ENCODE assay signal across 28 mouse cellular contexts in the genomic region with DNA sequence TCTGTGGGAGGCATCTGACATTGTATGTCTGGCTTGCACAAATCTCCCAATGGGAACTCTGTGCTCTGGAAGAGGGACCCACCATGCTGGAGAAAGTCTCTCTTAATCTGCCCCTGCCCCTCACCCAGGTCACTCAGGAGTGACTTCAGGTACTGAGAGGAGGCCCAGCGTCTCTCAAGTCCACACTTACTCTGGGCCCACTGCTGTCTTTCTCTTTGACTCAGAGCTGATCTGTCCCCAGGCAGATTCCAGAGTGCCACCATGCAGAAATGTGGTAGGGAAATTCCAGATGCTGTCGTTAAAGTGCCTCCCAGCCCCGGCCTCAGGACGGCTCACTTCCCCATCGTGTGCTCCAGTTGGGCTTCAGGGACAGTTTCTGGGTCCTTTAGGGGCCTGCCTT. TPM values are rescaled to one million over a fixed set of nuclear protein-coding genes. Genes with fewer than 3 reads are reported as not detected.
DNase-seq lines count a peak whose midpoint lies in the region; ATAC-seq and TF ChIP-seq lines count a peak whose summit lies in the region.
"Had no signal": no experiment of that assay in that cellular context is flagged by ENCODE, and none has a peak within 500 bp of the region (broad histone marks: within the 10 kb centered on the region; RNA-seq: fewer than 3 reads in every experiment).

No protein-coding gene starts in this region.

- H3K9me3 ChIP-seq in midbrain, embryonic 11.5 days (ENCODE audit: control insufficient read depth, low read length) = no peaks in the 10 kb centered on the region
- no peaks in the 10 kb centered on the region for H3K9me3 ChIP-seq in midbrain, embryonic 13.5 days
- H3K9me3 ChIP-seq in limb, embryonic 10.5 days (replicated peaks) = no peaks in the 10 kb centered on the region
- H3K9me3 ChIP-seq in stomach, postnatal 0 days (ENCODE audit: control insufficient read depth, low read length) = no peaks in the 10 kb centered on the region
- no peaks in the 10 kb centered on the region for H3K9me3 ChIP-seq in liver, postnatal 0 days (ENCODE audit: low read length)
- H3K9me3 ChIP-seq: embryonic facial prominence, embryonic 15.5 days; forebrain, embryonic 13.5 days; liver, embryonic 15.5 days; lung, embryonic 15.5 days; midbrain, embryonic 12.5 days had no signal

- CTCF ChIA-PET in Patski (lab: Charles Lee) = interaction anchor here (1.1 kb wide), 2 partner anchors 9 to 38 kb away, joined by 3 to 5 read pairs; no protein-coding TSS in a partner anchor

- H3K9ac ChIP-seq in midbrain, embryonic 11.5 days (ENCODE audit: low read length) = no peak overlapping the region
- no peak overlapping the region for H3K9ac ChIP-seq in midbrain, embryonic 13.5 days (replicated peaks)
- no peak overlapping the region for H3K9ac ChIP-seq in stomach, postnatal 0 days (ENCODE audit: low read length)
- H3K9ac ChIP-seq in liver, postnatal 0 days (replicated peaks) = no peak overlapping the region
- H3K9ac ChIP-seq: embryonic facial prominence, embryonic 15.5 days; forebrain, embryonic 13.5 days; heart, embryonic 12.5 days; hindbrain, embryonic 14.5 days; liver, embryonic 15.5 days; lung, embryonic 15.5 days; midbrain, embryonic 12.5 days had no signal

- no peak overlapping the region for H3K4me3 ChIP-seq in midbrain, embryonic 11.5 days (ENCODE audit: low read depth, low read length)
- no peak overlapping the region for H3K4me3 ChIP-seq in midbrain, embryonic 13.5 days (replicated peaks)
- no peak overlapping the region for H3K4me3 ChIP-seq in limb, embryonic 10.5 days
- H3K4me3 ChIP-seq in stomach, postnatal 0 days (ENCODE audit: low read depth, low read length) = no peak overlapping the region
- no peak overlapping the region for H3K4me3 ChIP-seq in liver, postnatal 0 days (ENCODE audit: low read depth, low read length)
- H3K4me3 ChIP-seq: embryonic facial prominence, embryonic 15.5 days; forebrain, embryonic 13.5 days; heart, embryonic 12.5 days; liver, embryonic 15.5 days; lung, embryonic 15.5 days; midbrain, embryonic 12.5 days had no signal

- H3K4me1 ChIP-seq in midbrain, embryonic 11.5 days (ENCODE audit: control insufficient read depth, insufficient read depth, low read length) = no peaks in the 10 kb centered on the region
- H3K4me1 ChIP-seq in midbrain, embryonic 13.5 days (replicated peaks) = no peaks in the 10 kb centered on the region
- peaks cover 45% of the 10 kb centered on the region for H3K4me1 ChIP-seq in limb, embryonic 10.5 days
- H3K4me1 ChIP-seq in stomach, postnatal 0 days (replicated peaks; ENCODE audit: control insufficient read depth, insufficient read depth) = peaks cover 5% of the 10 kb centered on the region; the same call in 1 of the 2 replicates
- peaks cover 20% of the 10 kb centered on the region for H3K4me1 ChIP-seq in liver, postnatal 0 days (ENCODE audit: insufficient read depth)
- H3K4me1 ChIP-seq: forebrain, embryonic 13.5 days; liver, embryonic 15.5 days; midbrain, embryonic 12.5 days had no signal

- no peak for TF ChIP-seq EP300 in stomach, postnatal 0 days (optimal IDR thresholded peaks at IDR 0.05)
- no peak for TF ChIP-seq EP300 in liver, postnatal 0 days (IDR thresholded peaks at IDR 0.05; ENCODE audit: low read depth)

- H3K27ac ChIP-seq in midbrain, embryonic 11.5 days (ENCODE audit: low read depth, low read length) = no peak overlapping the region
- no peak overlapping the region for H3K27ac ChIP-seq in midbrain, embryonic 13.5 days
- H3K27ac ChIP-seq in limb, embryonic 10.5 days = peak overlapping the region; percentile 59
- H3K27ac ChIP-seq in stomach, postnatal 0 days (replicated peaks) = peak overlapping the region; percentile 67
- H3K27ac ChIP-seq in liver, postnatal 0 days (ENCODE audit: low read depth) = no peak overlapping the region
- H3K27ac ChIP-seq: embryonic facial prominence, embryonic 15.5 days; forebrain, embryonic 13.5 days; hindbrain, embryonic 14.5 days; liver, embryonic 15.5 days; lung, embryonic 15.5 days; midbrain, embryonic 12.5 days had no signal

- no peaks in the 10 kb centered on the region for H3K36me3 ChIP-seq in midbrain, embryonic 11.5 days (ENCODE audit: control insufficient read depth, insufficient read depth, low read length)
- no peaks in the 10 kb centered on the region for H3K36me3 ChIP-seq in midbrain, embryonic 13.5 days
- no peaks in the 10 kb centered on the region for H3K36me3 ChIP-seq in limb, embryonic 10.5 days
- no peaks in the 10 kb centered on the region for H3K36me3 ChIP-seq in stomach, postnatal 0 days (ENCODE audit: control insufficient read depth, insufficient read depth, low read length)
- H3K36me3 ChIP-seq in liver, postnatal 0 days (replicated peaks; ENCODE audit: insufficient read depth, low read length) = no peaks in the 10 kb centered on the region
- H3K36me3 ChIP-seq: embryonic facial prominence, embryonic 15.5 days; heart, embryonic 12.5 days; liver, embryonic 15.5 days; lung, embryonic 15.5 days; midbrain, embryonic 12.5 days had no signal

- WGBS in midbrain, embryonic 11.5 days = 81% methylated on average over 5 of the region's 5 CpGs
- 81% methylated on average over 5 of the region's 5 CpGs for WGBS in midbrain, embryonic 13.5 days
- WGBS in limb, embryonic 10.5 days = 63% methylated on average over 5 of the region's 5 CpGs
- WGBS in stomach, postnatal 0 days = 68% methylated on average over 5 of the region's 5 CpGs
- 60% methylated on average over 5 of the region's 5 CpGs for WGBS in liver, postnatal 0 days (ENCODE audit: insufficient replicate concordance)

- no peak for ATAC-seq in midbrain, embryonic 11.5 days (ENCODE audit: low FRiP score)
- no peak for ATAC-seq in midbrain, embryonic 13.5 days
- peak; percentile 55 for ATAC-seq in Patski
- no peak for ATAC-seq in stomach, postnatal 0 days (ENCODE audit: low FRiP score, low TSS enrichment)
- no peak for ATAC-seq in liver, postnatal 0 days
- ATAC-seq: forebrain, embryonic 13.5 days; inflammation-experienced regulatory T-cells, adult 6 months had no signal

- H3K4me2 ChIP-seq in midbrain, embryonic 11.5 days = no peak overlapping the region
- H3K4me2 ChIP-seq in midbrain, embryonic 13.5 days (replicated peaks) = no peak overlapping the region
- H3K4me2 ChIP-seq in stomach, postnatal 0 days (replicated peaks; ENCODE audit: low read depth) = no peak overlapping the region
- no peak overlapping the region for H3K4me2 ChIP-seq in liver, postnatal 0 days (ENCODE audit: low read depth, low read length)
- H3K4me2 ChIP-seq: embryonic facial prominence, embryonic 15.5 days; forebrain, embryonic 13.5 days; heart, embryonic 12.5 days; hindbrain, embryonic 14.5 days; liver, embryonic 15.5 days; lung, embryonic 15.5 days; midbrain, embryonic 12.5 days had no signal

- in situ Hi-C loops in Patski (cut with MboI; ENCODE audit: low pct_unique_long_range_greater_than_20kb) = no loop called here

- DNase-seq in midbrain, embryonic 11.5 days (ENCODE audit: low spot score, missing footprints) = peak; percentile 47
- no peak for DNase-seq in Patski (ENCODE audit: low read depth, low spot score)
- DNase-seq in limb, embryonic 10.5 days (ENCODE audit: low spot score) = no peak
- DNase-seq in stomach, postnatal 0 days (ENCODE audit: low spot score) = no peak
- no peak for DNase-seq in adrenal gland, postnatal 10 days
- no peak for DNase-seq in thymus, postnatal 36 days
- no peak for DNase-seq in liver, postnatal 0 days
- DNase-seq: adrenal gland, postnatal 36 days; cerebellum, adult 18-20 months; cerebellum, postnatal 10 days; gastrocnemius, postnatal 36 days; heart, adult 18-20 months; kidney, adult 9 months; kidney, postnatal 14 days; left cerebral cortex, postnatal 4 days; liver; lung, postnatal 36 days; right cerebral cortex, postnatal 25 days; spleen, adult 18-20 months had no signal

- no peak for TF ChIP-seq CTCF in Patski (IDR thresholded peaks at IDR 0.05)
- no peak for TF ChIP-seq CTCF in stomach, postnatal 0 days (IDR thresholded peaks at IDR 0.05; ENCODE audit: low read depth)
- no peak for TF ChIP-seq CTCF in liver, postnatal 0 days (IDR thresholded peaks at IDR 0.05; ENCODE audit: low read depth)

- H3K27me3 ChIP-seq in midbrain, embryonic 11.5 days (ENCODE audit: control insufficient read depth, insufficient read depth, low read length) = no peaks in the 10 kb centered on the region
- no peaks in the 10 kb centered on the region for H3K27me3 ChIP-seq in midbrain, embryonic 13.5 days
- H3K27me3 ChIP-seq in Patski = no peaks in the 10 kb centered on the region
- H3K27me3 ChIP-seq in limb, embryonic 10.5 days (ENCODE audit: low read depth, poor library complexity, severe bottlenecking) = peaks cover 3% of the 10 kb centered on the region; the same call in 1 of the 2 replicates
- no peaks in the 10 kb centered on the region for H3K27me3 ChIP-seq in stomach, postnatal 0 days (ENCODE audit: control insufficient read depth, insufficient read depth, low read length)
- no peaks in the 10 kb centered on the region for H3K27me3 ChIP-seq in liver, postnatal 0 days (ENCODE audit: insufficient read depth, low read length)
- H3K27me3 ChIP-seq: embryonic facial prominence, embryonic 15.5 days; forebrain, embryonic 13.5 days; liver, embryonic 15.5 days; lung, embryonic 15.5 days; midbrain, embryonic 12.5 days had no signal

- POLR2A ChIA-PET in Patski (lab: Charles Lee) = interaction anchor here (1.1 kb wide), 1 partner anchor 36 kb away, joined by 3 read pairs; no protein-coding TSS in a partner anchor

RNA-seq across cellular contexts. Expression of a gene that starts 32.0 kb away (rescaled TPM):
- polyA plus RNA-seq in midbrain, embryonic 11.5 days (2014; fragmentation: Nextera tagmentation; extraction: Ambion mirVana) = 0.12 TPM in 1 of 2 replicates, not detected in the other
- 0.30 and 0.38 TPM in 2 replicates for polyA plus RNA-seq in midbrain, embryonic 13.5 days (2015; fragmentation: Nextera tagmentation; extraction: Ambion mirVana)
- 0.13 TPM for polyA plus RNA-seq in Patski (2021)
- polyA plus RNA-seq in limb, embryonic 10.5 days (2016; fragmentation: Nextera tagmentation; extraction: Ambion mirVana) = 0.26 TPM in 1 of 2 replicates, not detected in the other
- 0.98 and 1.0 TPM in 2 replicates for polyA plus RNA-seq in stomach, postnatal 0 days (2015; fragmentation: Nextera tagmentation; extraction: Ambion mirVana)
- total RNA-seq in adrenal gland, postnatal 10 days (2021) = 1,000 to 10,000 TPM; 1,564 to 1,873 TPM
- polyA plus RNA-seq in liver, postnatal 0 days (2015; fragmentation: Nextera tagmentation; extraction: Ambion mirVana) = 0.43 and 0.51 TPM in 2 replicates
- total RNA-seq: gastrocnemius, postnatal 36 days; heart, adult 18-20 months had no signal
- polyA plus RNA-seq: heart, embryonic 12.5 days had no signal

RNA-seq across cellular contexts. Expression of a gene that starts 34.3 kb away (rescaled TPM):
- 0.78 and 1.0 TPM in 2 replicates for polyA plus RNA-seq in midbrain, embryonic 11.5 days (2014; fragmentation: Nextera tagmentation; extraction: Ambion mirVana)
- 1.9 and 2.7 TPM in 2 replicates for polyA plus RNA-seq in midbrain, embryonic 13.5 days (2015; fragmentation: Nextera tagmentation; extraction: Ambion mirVana)
- polyA plus RNA-seq in Patski (2021) = 77.8 TPM
- polyA plus RNA-seq in limb, embryonic 10.5 days (2016; fragmentation: Nextera tagmentation; extraction: Ambion mirVana) = 0.20 and 0.26 TPM in 2 replicates
- 0.68 and 1.0 TPM in 2 replicates for polyA plus RNA-seq in stomach, postnatal 0 days (2015; fragmentation: Nextera tagmentation; extraction: Ambion mirVana)
- total RNA-seq in adrenal gland, postnatal 10 days (2021) = 10 to 100 TPM; 18.0 to 19.8 TPM
- 0.11 TPM in 1 of 2 replicates, not detected in the other for polyA plus RNA-seq in liver, postnatal 0 days (2015; fragmentation: Nextera tagmentation; extraction: Ambion mirVana)
- polyA plus RNA-seq: liver, embryonic 15.5 days had no signal

Comparison
In these comparisons a context has a peak if more than half of its experiments do, and no peak if none do; other contexts are left out.
1. H3K27ac ChIP-seq: peak in limb, embryonic 10.5 days (single experiment) and stomach, postnatal 0 days (single experiment); none in midbrain, embryonic 11.5 days (single experiment), midbrain, embryonic 13.5 days (single experiment) and liver, postnatal 0 days (single experiment).
2. RNA of a gene that starts 34.3 kb away (polyA plus RNA-seq): 77.8 TPM in Patski (single experiment); 1.9 to 2.7 TPM in midbrain, embryonic 13.5 days, 0.68 to 1.0 TPM in stomach, postnatal 0 days, 0.78 to 1.0 TPM in midbrain, embryonic 11.5 days, 0.20 to 0.26 TPM in limb, embryonic 10.5 days and 0.11 TPM in liver, postnatal 0 days; every median in the first group is over 10 times any median in the second.